Mouse (Mus musculus): ENCODE data around the gene Neurl1a. TPM values are rescaled to one million over a fixed set of nuclear protein-coding genes. Genes with fewer than 3 reads are reported as not detected.
A peak's percentile ranks its signal among the peaks of the same experiment; 100 is the strongest.

Gene Neurl1a
- total RNA-seq, 2 experiments from 2014 or later, result 124 to 133 TPM

GRCm38 (mm10) chr19:47266070-47266801 lies 87.6 kb downstream of the Neurl1a start:
- no peak for TF ChIP-seq CTCF (IDR thresholded peaks at IDR 0.05)
- intact Hi-C loops (cut with DNase I), result no loop called here
- DNase-seq, result no peak
- Histone ChIP-seq H3K27ac (no peak overlapping the region), H3K4me3 (no peak overlapping the region)

- TF ChIP-seq CTCF (IDR thresholded peaks at IDR 0.05), result no peak
- DNase-seq, result no peak
- intact Hi-C loops (cut with DNase I), result no loop called here
- Histone ChIP-seq H3K27ac (no peak overlapping the region), H3K4me3 (no peak overlapping the region)
These were observed 88.4 kb downstream of the Neurl1a start for GRCm38 (mm10) chr19:47267066-47267465.

GRCm38 (mm10) chr19:47269729-47270128 lies 91.1 kb downstream of the Neurl1a start:
- no peak for DNase-seq
- no peak overlapping the region for H3K4me3 ChIP-seq
- intact Hi-C loops (cut with DNase I), result no loop called here
- no peak overlapping the region for H3K27ac ChIP-seq
- TF ChIP-seq CTCF (IDR thresholded peaks at IDR 0.05), result peak; percentile 67

- TF ChIP-seq CTCF (IDR thresholded peaks at IDR 0.05), result no peak
- no peak overlapping the region for H3K4me3 ChIP-seq
- H3K27ac ChIP-seq, result no peak overlapping the region
- DNase-seq, result no peak
- intact Hi-C loops (cut with DNase I), result no loop called here
These were observed 91.9 kb downstream of the Neurl1a start for GRCm38 (mm10) chr19:47270520-47270919.

GRCm38 (mm10) chr19:47276730-47277129 lies 98.1 kb downstream of the Neurl1a start:
- intact Hi-C loops (cut with DNase I), result loop anchor here (5.0 kb wide), 1 partner anchor 41 kb away; no protein-coding TSS in a partner anchor
- no peak for TF ChIP-seq CTCF (IDR thresholded peaks at IDR 0.05)
- H3K27ac ChIP-seq, result peak overlapping the region; percentile 88
- no peak for DNase-seq
- no peak overlapping the region for H3K4me3 ChIP-seq

- H3K27ac ChIP-seq, result peak overlapping the region; percentile 88
- TF ChIP-seq CTCF (IDR thresholded peaks at IDR 0.05), result no peak
- intact Hi-C loops (cut with DNase I), result loop anchor here (5.0 kb wide), 1 partner anchor 38 kb away; no protein-coding TSS in a partner anchor
- peak overlapping the region; percentile 41 for H3K4me3 ChIP-seq
- no peak for DNase-seq
These were observed 100.8 kb downstream of the Neurl1a start for GRCm38 (mm10) chr19:47279372-47279771.

- intact Hi-C loops (cut with DNase I), result loop anchor here (5.0 kb wide), 1 partner anchor 37 kb away; no protein-coding TSS in a partner anchor
- no peak for TF ChIP-seq CTCF (IDR thresholded peaks at IDR 0.05)
- Histone ChIP-seq H3K27ac (peak overlapping the region; percentile 88), H3K4me3 (peak overlapping the region; percentile 41)
- DNase-seq, result peak; percentile 97
These were observed 101.3 kb downstream of the Neurl1a start for GRCm38 (mm10) chr19:47279788-47280532.

- DNase-seq, result peak; percentile 63
- intact Hi-C loops (cut with DNase I), result no loop called here
- Histone ChIP-seq H3K27ac (peak overlapping the region; percentile 88), H3K4me3 (no peak overlapping the region)
- no peak for TF ChIP-seq CTCF (IDR thresholded peaks at IDR 0.05)
These were observed 102.3 kb downstream of the Neurl1a start for GRCm38 (mm10) chr19:47280894-47281293.

GRCm38 (mm10) chr19:47282050-47282454 lies 103.4 kb downstream of the Neurl1a start:
- Histone ChIP-seq H3K27ac (peak overlapping the region; percentile 88), H3K4me3 (no peak overlapping the region)
- intact Hi-C loops (cut with DNase I), result no loop called here
- no peak for DNase-seq
- TF ChIP-seq CTCF (IDR thresholded peaks at IDR 0.05), result no peak

GRCm38 (mm10) chr19:47282688-47283215 lies 104.1 kb downstream of the Neurl1a start:
- no peak for TF ChIP-seq CTCF (IDR thresholded peaks at IDR 0.05)
- Histone ChIP-seq H3K4me3 (no peak overlapping the region), H3K27ac (peak overlapping the region; percentile 88)
- intact Hi-C loops (cut with DNase I), result no loop called here
- no peak for DNase-seq

GRCm38 (mm10) chr19:47285581-47285980 lies 107.0 kb downstream of the Neurl1a start:
- TF ChIP-seq CTCF (IDR thresholded peaks at IDR 0.05), result no peak
- Histone ChIP-seq H3K27ac (no peak overlapping the region), H3K4me3 (no peak overlapping the region)
- DNase-seq, result no peak
- intact Hi-C loops (cut with DNase I), result no loop called here

GRCm38 (mm10) chr19:47286886-47287450 lies 108.3 kb downstream of the Neurl1a start:
- DNase-seq, result no peak
- no peak overlapping the region for H3K4me3 ChIP-seq
- TF ChIP-seq CTCF (IDR thresholded peaks at IDR 0.05), result no peak
- no peak overlapping the region for H3K27ac ChIP-seq
- intact Hi-C loops (cut with DNase I), result no loop called here

All from gastrocnemius, adult 2 months (tissue).